Mouse (Mus musculus) MEL (cell line): ENCODE measurements around the gene Negr1. TPM values are rescaled to one million over a fixed set of nuclear protein-coding genes. Genes with fewer than 3 reads are reported as not detected.

ENCODE experiments used
- DNase-seq: peaks from one replicate; pipeline ENCODE4 v3.0.0; 2011; ENCODE audit warnings: low read depth, low spot score
- H3K27ac ChIP-seq: 2 replicates; pipeline ENCODE4 v1.5.1; 2012; ENCODE audit warnings: low read depth, mild to moderate bottlenecking, control low read depth, low read length, moderate library complexity; ENCODE audit not compliant: control insufficient read depth
- H3K27me3 ChIP-seq, 2 experiments: fragments of 150-350 bp in 1 of 2; sonication (generic) in 1 of 2; 2 replicates each; pipeline ENCODE4 v1.6.1; 2012; ENCODE audit warnings: low read length in 2 of 2, mild to moderate bottlenecking in 2 of 2, improper control_type of control experiment in 1 of 2, moderate library complexity in 1 of 2; ENCODE audit not compliant: insufficient read depth in 2 of 2, control insufficient read depth in 1 of 2
- H3K36me3 ChIP-seq, 2 experiments: 2 replicates each; pipeline ENCODE4 v1.6.1; 2012 to 2014; ENCODE audit warnings: low read length in 2 of 2, improper control_type of control experiment in 1 of 2, inconsistent platforms in 1 of 2, mild to moderate bottlenecking in 1 of 2; ENCODE audit not compliant: insufficient read depth in 2 of 2, control insufficient read depth in 1 of 2
- H3K4me1 ChIP-seq, 2 experiments: fragments of 150-350 bp in 1 of 2; sonication (generic) in 1 of 2; 2 replicates each; pipeline ENCODE4 v1.6.1; 2012; ENCODE audit warnings: low read length in 2 of 2, improper control_type of control experiment in 1 of 2, mild to moderate bottlenecking in 1 of 2; ENCODE audit not compliant: insufficient read depth in 2 of 2, control insufficient read depth in 1 of 2
- H3K4me3 ChIP-seq, 2 experiments: fragments of 150-350 bp in 1 of 2; sonication (generic) in 1 of 2; 2 replicates each; pipeline ENCODE4 v1.5.1; 2012; ENCODE audit warnings: low read depth in 2 of 2, low read length in 2 of 2, mild to moderate bottlenecking in 2 of 2, moderate library complexity in 2 of 2, control low read depth in 1 of 2, improper control_type of control experiment in 1 of 2; ENCODE audit not compliant: control insufficient read depth in 1 of 2, insufficient read depth in 1 of 2
- H3K79me2 ChIP-seq: 2 replicates; pipeline ENCODE4 v1.6.1; 2012; ENCODE audit warnings: mild to moderate bottlenecking, low read length, moderate library complexity; ENCODE audit not compliant: control insufficient read depth, poor library complexity, insufficient read depth
- H3K9ac ChIP-seq: 2 replicates; pipeline ENCODE4 v1.6.1; 2012; ENCODE audit warnings: low read depth, mild to moderate bottlenecking, control low read depth, low read length, moderate library complexity; ENCODE audit not compliant: control insufficient read depth, poor library complexity, severe bottlenecking
- H3K9me3 ChIP-seq: fragments of 150-350 bp; sonication (generic); replicated peaks from 2 replicates; pipeline ENCODE4 v1.6.1; 2012; ENCODE audit warnings: mild to moderate bottlenecking, low read length, improper control_type of control experiment, moderate library complexity; ENCODE audit not compliant: insufficient read depth
- CTCF ChIP-seq, 3 experiments: IDR thresholded peaks in 2 of 3; conservative IDR thresholded peaks in 1 of 3; 2 replicates each; pipeline ENCODE4 v1.5.1; 2011 to 2012; ENCODE audit warnings: low read length in 3 of 3, low read depth in 2 of 3, mild to moderate bottlenecking in 2 of 3, improper control_type of control experiment in 1 of 3, inconsistent platforms in 1 of 3, mixed read lengths in 1 of 3, moderate library complexity in 1 of 3; ENCODE audit not compliant: control insufficient read depth in 1 of 3, insufficient read depth in 1 of 3, poor library complexity in 1 of 3, severe bottlenecking in 1 of 3
- ELF1 ChIP-seq: IDR thresholded peaks from 2 replicates; pipeline ENCODE4 v1.6.1; 2014; ENCODE audit warnings: low read depth, mild to moderate bottlenecking, inconsistent platforms, low read length, improper control_type of control experiment, moderate library complexity
- KAT2A ChIP-seq: conservative IDR thresholded peaks from 2 replicates; pipeline ENCODE4 v1.6.1; 2012; ENCODE audit warnings: low read depth, low read length, improper control_type of control experiment, inconsistent platforms
- MAX ChIP-seq: IDR thresholded peaks from 2 replicates; pipeline ENCODE4 v1.6.1; 2011; ENCODE audit warnings: low read length, improper control_type of control experiment
- MAZ ChIP-seq: IDR thresholded peaks from 2 replicates; pipeline ENCODE4 v1.6.1; 2012; ENCODE audit warnings: low read depth, mild to moderate bottlenecking, inconsistent platforms, low read length, improper control_type of control experiment
- MEF2A ChIP-seq: IDR thresholded peaks from 2 replicates; pipeline ENCODE4 v1.6.1; 2014; ENCODE audit warnings: low read depth, mild to moderate bottlenecking, inconsistent platforms, low read length, improper control_type of control experiment; ENCODE audit not compliant: poor library complexity, insufficient replicate concordance, severe bottlenecking; ENCODE audit errors: extremely low read depth
- MXI1 ChIP-seq: IDR thresholded peaks from 2 replicates; pipeline ENCODE4 v1.6.1; 2011; ENCODE audit warnings: mild to moderate bottlenecking, low read depth, low read length, improper control_type of control experiment
- MYB ChIP-seq: IDR thresholded peaks from 2 replicates; pipeline ENCODE4 v1.6.1; 2011; ENCODE audit warnings: mild to moderate bottlenecking, low read depth, low read length, improper control_type of control experiment
- MYC ChIP-seq: IDR thresholded peaks from 2 replicates; pipeline ENCODE4 v1.6.1; 2011; ENCODE audit warnings: low read depth, mild to moderate bottlenecking, low read length, improper control_type of control experiment, moderate library complexity
- POLR2AphosphoS2 ChIP-seq: IDR thresholded peaks from 2 replicates; pipeline ENCODE4 v1.6.1; 2011; ENCODE audit warnings: low read length, improper control_type of control experiment
- SMC3 ChIP-seq: IDR thresholded peaks from 2 replicates; pipeline ENCODE4 v1.6.1; 2011; ENCODE audit warnings: low read depth, low read length, improper control_type of control experiment
- TBP ChIP-seq: IDR thresholded peaks from 2 replicates; pipeline ENCODE4 v1.8.0; 2011; ENCODE audit warnings: low read depth, low read length, improper control_type of control experiment
- TCF12 ChIP-seq: IDR thresholded peaks from 2 replicates; pipeline ENCODE4 v1.6.1; 2014; ENCODE audit warnings: low read depth, mild to moderate bottlenecking, inconsistent platforms, low read length, improper control_type of control experiment, moderate library complexity
- UBTF ChIP-seq: IDR thresholded peaks from 2 replicates; pipeline ENCODE4 v1.6.1; 2012; ENCODE audit warnings: low read depth, mild to moderate bottlenecking, inconsistent platforms, low read length, improper control_type of control experiment, moderate library complexity, borderline replicate concordance; ENCODE audit not compliant: insufficient read depth
- USF1 ChIP-seq: IDR thresholded peaks from 2 replicates; pipeline ENCODE4 v1.6.1; 2014; ENCODE audit warnings: low read depth, mild to moderate bottlenecking, inconsistent platforms, low read length, improper control_type of control experiment, moderate library complexity
- USF2 ChIP-seq, 2 experiments: IDR thresholded peaks; 2 replicates each; pipeline ENCODE4 v1.6.1; 2011 to 2012; ENCODE audit warnings: improper control_type of control experiment in 2 of 2, low read length in 2 of 2, borderline replicate concordance in 1 of 2, inconsistent platforms in 1 of 2, low read depth in 1 of 2, mild to moderate bottlenecking in 1 of 2; ENCODE audit not compliant: insufficient read depth in 1 of 2
- polyA plus RNA-seq, 2 experiments: library from polyadenylated mRNA; stranded (reverse) in 1 of 2; unstranded in 1 of 2; fragments of >175 nt in 1 of 2; fragments of >200 nt in 1 of 2; gene quantifications; 2 replicates each; pipeline versions ENCODE4 v1.2.1 to v1.2.4; 2012; ENCODE audit warnings: low replicate concordance in 2 of 2, low read depth in 1 of 2; ENCODE audit not compliant: insufficient read length in 2 of 2, insufficient read depth in 1 of 2, missing spikeins in 1 of 2
- total RNA-seq: library from RNA; depleted of rRNA; stranded (reverse); fragments of 300-350 nt; gene quantifications from 2 replicates; pipeline ENCODE4 v1.2.3, GENCODE M21; 2012

The Negr1 gene
- total and polyA plus RNA-seq, 3 experiments: not detected

GRCm38 (mm10) chr3:157115105-157115760 is 553.6 kb downstream of the Negr1 start:
- no peak overlapping the region for H3K27ac ChIP-seq
- H3K9ac ChIP-seq: no peak overlapping the region
- TF ChIP-seq MAZ: no peak
- TF ChIP-seq ELF1: no peak
- no peak overlapping the region for H3K4me3 ChIP-seq
- H3K4me1 ChIP-seq: no peaks in the 10 kb centered on the region
- no peaks in the 10 kb centered on the region for H3K36me3 ChIP-seq
- no peaks in the 10 kb centered on the region for H3K9me3 ChIP-seq
- no peaks in the 10 kb centered on the region for H3K79me2 ChIP-seq
- no peak for DNase-seq
- H3K27me3 ChIP-seq: no peaks in the 10 kb centered on the region

- H3K36me3 ChIP-seq: no peaks in the 10 kb centered on the region
- no peaks in the 10 kb centered on the region for H3K4me1 ChIP-seq
- no peak for DNase-seq
- no peaks in the 10 kb centered on the region for H3K27me3 ChIP-seq
- TF ChIP-seq SMC3 (no peak), MEF2A (no peak), TBP (no peak), MYB (no peak), POLR2AphosphoS2 (no peak), KAT2A (no peak), USF2 (IDR thresholded peaks at IDR 0.05; ENCODE audit: borderline replicate concordance in 1 of 2, insufficient read depth in 1 of 2, low read depth in 1 of 2, low read length in 2 of 2) (no peak), MYC (no peak), UBTF (no peak), CTCF (IDR thresholded peaks at IDR 0.05 in 2 of 3, conservative IDR thresholded peaks at IDR 0.05 in 1 of 3; ENCODE audit: control insufficient read depth in 1 of 3, insufficient read depth in 1 of 3, low read depth in 2 of 3, low read length in 3 of 3, poor library complexity in 1 of 3, severe bottlenecking in 1 of 3) (no peak), MAX (no peak), TCF12 (no peak), MXI1 (no peak), MAZ (no peak), USF1 (no peak)
- no peak overlapping the region for H3K4me3 ChIP-seq
- no peak overlapping the region for H3K27ac ChIP-seq
- H3K9me3 ChIP-seq: no peaks in the 10 kb centered on the region
- H3K9ac ChIP-seq: no peak overlapping the region
- no peaks in the 10 kb centered on the region for H3K79me2 ChIP-seq
Measured at GRCm38 (mm10) chr3:157116024-157116423, 554.4 kb downstream of the Negr1 start.
